Mouse (Mus musculus) v-Abl transformed pro-B cells (cell line): ENCODE data around the gene Clasp1.

ENCODE experiments used
- in situ Hi-C, 2 experiments: fragments of 400-800 bp; cut with MboI; formaldehyde crosslinking; loops; one replicate each; pipeline ENCODE4 v1.15.1; 2025; ENCODE audit not compliant: unreplicated experiment in 2 of 2

Gene Clasp1

DNA sequence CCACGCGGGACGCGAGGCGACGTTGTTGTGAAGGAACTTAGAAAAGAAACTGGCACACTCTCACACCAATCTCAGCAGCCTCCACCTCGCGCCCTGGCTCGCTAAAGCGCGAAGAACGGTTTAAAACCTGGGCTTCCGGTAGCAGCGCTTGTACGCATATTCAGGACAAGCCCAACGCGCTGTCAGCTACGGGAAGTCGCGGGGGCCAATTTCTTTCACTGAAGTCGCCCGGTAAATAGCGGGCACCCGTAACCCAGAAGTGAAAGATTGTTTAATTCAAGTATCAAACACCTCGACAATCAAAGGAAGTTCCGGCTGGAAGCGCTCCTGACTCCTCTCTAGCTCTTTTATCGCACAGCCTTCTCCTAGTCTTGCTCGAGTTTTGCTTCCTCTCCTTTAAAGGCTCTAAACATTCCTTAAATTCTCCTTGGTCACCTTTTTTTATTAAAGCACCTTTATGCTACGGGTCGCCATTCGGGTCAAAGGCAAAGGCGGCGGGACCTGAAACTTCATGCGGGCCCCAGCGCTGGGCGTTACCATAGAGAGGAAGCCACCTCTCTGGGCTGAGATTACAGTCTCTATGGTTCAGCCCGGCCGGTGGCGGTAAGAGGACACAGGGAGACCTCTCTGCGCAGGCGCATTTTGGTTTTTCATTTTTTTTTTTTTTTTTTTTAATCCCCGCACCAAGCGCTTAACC lies at the start of gene Clasp1:
Gene Clasp1 (plus strand): TSS at position 302 of the 697 bp plus-strand sequence.
- in situ Hi-C loops = no loop called here

DNA sequence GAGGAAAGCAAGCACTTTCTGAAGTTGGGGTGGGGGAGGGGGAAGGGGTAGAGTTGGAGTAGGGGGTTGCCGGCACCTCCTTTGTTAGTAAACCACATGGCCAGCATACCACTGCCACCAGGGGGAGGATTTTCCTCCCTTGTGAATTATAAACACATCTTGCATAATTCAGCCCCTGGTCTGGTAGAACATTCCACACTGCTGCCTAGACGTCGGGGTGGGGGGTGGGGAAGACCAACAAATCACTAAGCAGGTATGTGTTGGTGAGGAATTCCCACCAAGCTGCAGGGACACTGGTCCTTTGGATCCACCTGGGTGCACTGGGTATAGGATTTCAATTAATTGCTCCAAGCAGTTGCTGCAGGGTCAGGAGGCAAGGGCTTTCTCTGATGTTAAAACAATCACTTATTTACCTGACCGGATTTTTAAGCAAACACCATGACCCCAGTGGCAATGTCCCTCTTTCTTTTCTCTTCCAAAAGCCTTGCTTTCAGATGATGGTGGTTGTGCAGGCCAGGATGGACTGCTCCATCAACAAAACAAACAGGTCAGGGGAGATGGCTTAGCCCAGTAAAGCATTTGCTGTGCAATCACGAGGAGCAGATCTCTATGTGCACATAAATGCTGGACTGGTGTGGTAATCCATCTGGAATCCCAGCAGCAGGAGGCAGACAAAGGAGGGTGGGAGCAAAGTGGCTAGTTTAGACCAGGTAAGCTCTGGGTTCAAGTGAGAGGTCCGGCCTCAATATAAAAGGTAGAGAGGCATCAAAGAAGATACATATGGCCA lies 45.0 kb upstream of the Clasp1 start:
- in situ Hi-C loops = loop anchor here (25.0 kb wide), 1 partner anchor 418 kb away; no protein-coding TSS in a partner anchor

DNA sequence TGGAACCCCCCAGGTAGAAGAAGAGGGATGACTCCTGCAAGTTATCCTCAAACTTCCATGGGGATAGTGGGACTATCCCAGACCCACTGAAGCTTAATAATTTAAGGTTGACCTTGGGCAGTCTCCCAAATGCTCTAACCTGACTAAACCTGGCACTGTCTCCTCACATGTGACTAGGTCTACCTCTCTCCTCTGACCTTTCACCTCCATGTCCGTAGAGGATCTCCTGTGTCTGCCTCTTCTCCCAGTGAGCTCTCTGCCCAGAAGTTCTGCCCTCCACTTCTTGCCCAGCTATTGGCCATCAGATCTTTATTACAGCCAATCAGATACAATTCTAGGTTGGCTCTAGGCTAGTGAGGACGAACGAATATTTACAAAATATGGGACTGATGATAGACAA lies 38.9 kb upstream of the Clasp1 start:
- in situ Hi-C loops = loop anchor here (25.0 kb wide), 1 partner anchor 412 kb away; no protein-coding TSS in a partner anchor

DNA sequence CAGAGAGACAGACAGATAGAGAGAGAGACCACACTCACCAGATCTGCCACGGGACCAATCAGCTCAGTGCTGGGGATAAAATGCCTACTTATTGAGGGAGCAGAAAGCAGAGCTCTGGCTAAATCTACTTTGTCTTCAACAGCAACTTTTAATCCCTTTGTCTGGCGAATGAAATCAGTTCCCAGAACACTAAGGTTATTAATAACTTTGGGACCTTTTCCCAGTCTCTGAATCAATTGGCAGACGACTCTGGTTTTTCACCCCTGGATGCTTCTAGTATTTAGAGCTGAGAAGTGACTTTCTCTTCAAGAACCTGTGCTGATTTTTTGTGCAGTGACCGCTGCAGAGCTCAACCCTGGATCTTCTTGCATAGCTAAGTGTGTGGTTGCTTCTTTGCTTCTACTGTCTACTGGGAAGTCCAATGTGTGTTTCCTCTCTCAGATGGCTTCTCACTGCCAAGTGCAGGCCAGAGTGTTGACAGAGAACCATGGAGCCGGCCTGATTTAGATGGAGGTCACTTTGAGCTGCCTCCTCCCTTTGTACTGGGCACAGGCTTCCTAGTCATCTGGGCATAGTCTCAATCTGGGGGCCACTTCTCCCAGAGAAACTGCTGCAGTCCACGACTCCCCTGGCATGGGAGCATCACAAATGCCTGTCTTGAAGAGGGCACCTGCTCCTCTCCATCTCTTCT lies 29.6 kb upstream of the Clasp1 start:
- in situ Hi-C loops = no loop called here

DNA sequence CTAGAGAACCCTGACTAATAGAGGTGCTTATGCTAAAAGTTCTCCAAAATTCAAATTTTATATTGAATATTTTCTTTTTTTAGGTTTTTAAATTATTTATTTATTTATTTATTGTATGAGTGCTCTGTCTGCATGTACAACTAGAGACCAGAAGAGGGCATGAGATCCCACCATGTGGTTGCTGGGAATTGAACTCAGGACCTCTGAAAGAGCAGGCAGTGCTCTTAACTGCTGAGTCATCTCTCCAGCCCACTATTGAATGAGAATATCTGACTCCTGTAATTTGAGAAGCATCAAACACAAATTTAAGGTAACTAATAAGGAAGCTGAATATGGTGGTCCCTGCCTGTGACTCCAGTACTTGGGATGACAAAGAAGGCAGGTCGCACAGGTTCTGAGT lies 20.9 kb upstream of the Clasp1 start:
- in situ Hi-C loops = loop anchor here in 1 of 2 experiments (5.0 kb wide), 1 partner anchor 94 kb away; no protein-coding TSS in a partner anchor

DNA sequence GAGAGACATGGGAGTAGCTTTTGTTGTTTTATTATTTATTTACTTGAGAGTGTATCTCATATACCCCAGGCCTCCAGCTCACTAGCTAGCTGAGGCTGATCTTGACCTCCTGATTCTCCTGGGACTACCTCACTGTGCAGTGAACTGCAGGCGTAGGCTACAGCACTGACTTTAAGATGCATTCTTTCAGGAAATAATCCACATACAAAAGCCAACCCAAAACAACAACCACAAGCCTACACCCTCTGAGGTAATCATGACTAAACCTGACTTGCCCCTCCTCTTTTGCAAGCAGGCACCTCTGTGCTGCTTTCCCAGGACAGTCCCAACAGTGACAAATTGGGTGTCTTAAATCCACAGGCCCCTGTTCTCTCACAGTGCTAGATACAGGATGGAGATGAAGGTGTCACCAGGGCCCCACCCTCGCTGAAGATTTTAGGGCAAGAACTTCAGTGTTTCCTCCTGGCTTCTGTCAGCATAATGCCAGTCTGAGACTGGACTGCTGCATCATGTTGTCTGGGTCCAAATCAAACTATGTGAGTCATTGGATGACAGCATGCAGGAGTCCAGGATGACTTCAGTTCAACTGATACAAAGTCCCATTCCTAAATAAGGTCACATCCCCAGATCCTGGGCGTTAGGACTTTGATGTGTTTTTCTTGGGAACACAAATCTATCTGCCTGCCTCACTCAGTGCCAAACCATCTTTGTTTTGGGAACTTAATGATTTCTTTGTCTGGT lies 20.0 kb upstream of the Clasp1 start:
- in situ Hi-C loops = loop anchor here in 1 of 2 experiments (5.0 kb wide), 1 partner anchor 93 kb away; no protein-coding TSS in a partner anchor

DNA sequence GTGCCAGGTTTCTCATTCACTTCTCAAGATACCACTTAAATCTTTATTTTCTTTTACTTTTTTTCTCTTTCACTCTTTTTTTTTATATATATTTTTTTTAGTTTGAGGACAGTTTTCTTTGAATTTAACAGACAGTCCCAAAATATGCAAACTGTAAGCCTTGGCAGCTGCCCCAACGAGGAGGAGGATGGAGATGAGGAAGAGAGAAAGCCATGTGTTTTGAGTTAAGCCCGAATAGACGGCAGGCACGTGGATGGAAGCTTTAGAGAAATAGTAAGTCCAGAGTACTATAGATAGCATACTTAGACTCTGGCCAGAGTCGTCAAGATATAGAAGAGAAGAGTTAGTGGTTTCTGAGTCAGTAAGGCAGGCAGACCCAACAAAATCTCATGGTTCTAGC lies 11.1 kb upstream of the Clasp1 start:
- in situ Hi-C loops = no loop called here

DNA sequence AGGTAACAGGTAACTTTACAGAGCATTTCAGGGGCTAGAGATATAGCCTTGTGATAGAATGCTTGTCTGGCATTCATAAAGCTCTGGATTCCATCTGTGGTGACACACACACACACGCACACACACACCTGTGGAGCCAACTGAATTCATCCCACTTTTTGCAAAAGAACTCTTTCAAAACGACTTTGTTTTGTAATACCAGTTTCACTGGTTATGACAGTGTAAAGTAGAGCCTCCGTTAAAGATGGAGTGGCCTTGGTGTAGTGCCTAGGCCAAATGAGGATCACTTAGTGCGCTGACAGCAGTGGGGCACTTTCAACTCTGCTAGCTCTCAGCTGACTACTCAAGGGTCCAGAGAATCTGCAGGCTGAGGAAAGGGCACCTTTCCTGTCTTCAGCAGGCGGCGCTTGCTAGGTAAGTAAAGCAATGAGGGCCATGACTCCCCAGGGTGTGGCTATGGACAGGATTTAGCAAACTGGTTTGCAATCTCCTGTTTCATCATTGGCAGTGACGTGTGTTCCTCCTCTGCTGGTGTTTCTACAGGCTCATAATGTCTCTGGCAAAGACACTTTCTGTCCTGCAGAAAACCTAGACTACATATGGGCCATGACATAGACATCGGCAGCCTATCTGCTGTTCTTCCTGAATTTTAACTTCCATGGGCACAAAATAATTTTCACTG lies 8.6 kb upstream of the Clasp1 start:
- in situ Hi-C loops = no loop called here

DNA sequence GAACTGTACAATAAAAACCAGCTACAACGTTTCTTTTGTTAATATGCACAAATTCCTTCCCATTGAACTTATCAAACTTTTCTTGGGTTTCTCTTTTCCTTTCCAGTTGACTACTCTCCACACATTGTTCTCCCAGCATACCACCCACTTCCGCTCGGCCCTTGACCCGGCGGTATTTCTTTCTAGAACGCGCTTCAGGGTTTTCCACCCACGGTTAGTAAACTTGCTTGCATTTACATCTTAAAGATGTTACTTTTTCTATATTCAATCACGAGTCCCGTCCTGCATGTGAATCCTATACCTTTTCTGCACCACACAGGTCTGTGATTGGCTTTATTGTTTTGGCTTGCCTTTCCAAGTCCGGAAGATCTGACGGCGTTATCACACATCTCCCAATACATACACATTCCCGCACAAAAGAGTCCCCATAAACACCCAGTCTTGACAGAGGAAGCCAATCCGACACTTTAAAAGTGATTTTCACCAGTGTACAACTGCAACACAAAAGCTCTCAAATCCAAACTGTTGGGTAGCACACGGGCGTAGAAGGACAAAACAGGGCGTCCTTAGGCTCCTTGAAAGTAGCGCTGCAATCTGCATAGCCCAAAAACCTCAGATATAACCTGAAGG lies 616 bp upstream of the Clasp1 start:
- in situ Hi-C loops = no loop called here

DNA sequence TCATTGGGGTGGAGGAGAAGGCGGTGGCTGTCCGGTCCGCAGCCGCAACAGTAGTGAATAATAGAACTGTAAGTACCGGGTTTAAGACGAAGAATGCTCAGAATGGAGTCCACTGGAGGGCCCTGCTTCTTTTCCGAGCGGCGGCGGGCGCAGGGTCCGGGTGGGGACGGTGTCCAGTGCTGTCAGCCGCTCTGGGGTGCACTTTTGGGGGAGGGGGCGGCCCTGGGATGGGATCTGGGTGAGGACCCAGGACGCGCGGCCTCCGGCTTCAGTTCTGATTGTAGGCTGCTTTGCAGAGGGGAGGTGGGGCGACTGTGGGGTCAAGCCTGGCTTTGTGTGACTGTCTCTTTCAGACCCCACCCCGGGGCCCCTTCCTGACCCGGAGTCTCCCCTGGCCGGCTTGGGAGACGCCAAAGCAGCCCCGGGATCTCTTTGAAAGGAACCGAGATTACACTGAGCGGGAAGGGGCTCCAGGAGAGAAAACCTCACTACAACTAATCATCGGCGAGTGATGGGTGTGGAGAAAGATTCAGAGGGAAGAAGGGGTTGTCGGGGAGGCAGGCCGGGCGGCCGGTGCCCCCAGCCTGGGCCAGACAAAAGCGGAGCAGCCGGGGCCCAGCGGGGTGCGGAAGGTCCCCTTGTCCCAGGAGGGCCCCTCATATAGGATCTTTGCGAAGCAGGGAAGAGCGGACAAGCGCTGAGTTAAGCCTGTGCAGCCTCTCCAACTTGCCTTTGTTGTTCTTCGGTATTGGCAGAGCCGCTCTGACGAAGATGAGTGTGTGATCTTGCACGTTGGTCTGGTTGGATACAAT lies 802 bp downstream of the Clasp1 start:
- in situ Hi-C loops = loop anchor here in 1 of 2 experiments (5.0 kb wide), 1 partner anchor 68 kb away; no protein-coding TSS in a partner anchor

DNA sequence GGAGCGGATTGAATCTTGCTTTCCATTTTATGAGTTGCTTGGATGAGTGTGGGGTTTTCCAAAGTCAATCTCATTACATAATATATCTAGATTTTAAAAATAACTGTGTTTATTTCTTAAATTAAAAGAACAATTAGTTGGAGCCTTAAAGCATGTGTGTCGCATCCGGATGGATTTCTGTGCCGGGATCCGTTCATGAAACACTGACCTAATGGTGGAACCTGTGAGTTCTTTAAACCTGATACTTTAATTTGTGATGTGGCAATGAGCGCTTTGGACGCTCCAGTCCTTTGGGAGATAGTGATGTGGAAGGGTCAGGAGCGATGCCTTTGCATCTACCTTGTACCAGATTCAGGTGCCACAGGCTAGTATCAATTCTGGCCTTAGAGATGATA lies 1.4 kb downstream of the Clasp1 start:
- in situ Hi-C loops = loop anchor here in 1 of 2 experiments (5.0 kb wide), 1 partner anchor 67 kb away; no protein-coding TSS in a partner anchor

DNA sequence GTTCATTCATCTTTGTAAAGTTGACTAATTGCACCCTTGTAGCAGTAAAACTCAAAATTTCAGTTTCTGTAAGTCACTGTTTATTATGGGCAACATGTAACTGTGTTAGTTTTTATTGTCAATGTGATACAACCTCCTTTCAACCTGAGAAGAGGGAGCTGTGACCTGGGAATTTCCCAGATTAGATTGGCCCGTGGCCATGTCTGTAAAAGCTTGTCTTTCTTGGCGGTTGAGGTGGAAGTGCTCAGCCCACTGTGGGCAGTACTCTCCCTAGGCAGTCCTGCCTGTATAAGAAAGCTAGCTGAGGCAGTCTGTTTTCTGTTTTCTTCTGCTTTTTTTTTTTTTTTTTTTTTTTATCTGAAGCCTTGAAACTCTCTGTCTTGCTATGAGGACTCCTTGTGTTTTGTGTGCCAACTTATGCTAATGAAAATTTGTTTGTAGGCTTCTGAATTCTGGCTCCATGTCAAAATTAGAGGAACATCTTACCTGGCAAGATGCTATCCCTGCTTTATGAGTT lies 2.1 kb downstream of the Clasp1 start:
- in situ Hi-C loops = loop anchor here in 1 of 2 experiments (5.0 kb wide), 1 partner anchor 66 kb away; no protein-coding TSS in a partner anchor

DNA sequence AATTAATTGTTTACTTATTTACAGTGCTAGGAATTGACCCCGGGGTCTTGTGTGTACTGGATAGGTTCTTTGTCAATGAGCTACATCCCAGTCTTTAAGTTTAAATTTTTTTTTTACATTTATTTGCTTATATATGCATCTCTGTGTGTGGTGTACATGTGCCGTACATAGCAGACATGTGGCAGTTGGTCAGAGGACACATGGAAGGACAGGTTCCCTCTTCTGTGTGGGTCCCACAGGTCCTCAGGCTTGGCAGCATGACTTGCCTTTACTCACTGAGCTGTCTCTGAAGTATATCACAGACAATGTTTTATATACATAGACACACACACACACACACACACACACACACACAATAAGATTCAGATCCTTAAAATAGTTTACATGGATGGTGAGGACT lies 3.4 kb downstream of the Clasp1 start:
- in situ Hi-C loops = loop anchor here in 1 of 2 experiments (5.0 kb wide), 1 partner anchor 65 kb away; no protein-coding TSS in a partner anchor

DNA sequence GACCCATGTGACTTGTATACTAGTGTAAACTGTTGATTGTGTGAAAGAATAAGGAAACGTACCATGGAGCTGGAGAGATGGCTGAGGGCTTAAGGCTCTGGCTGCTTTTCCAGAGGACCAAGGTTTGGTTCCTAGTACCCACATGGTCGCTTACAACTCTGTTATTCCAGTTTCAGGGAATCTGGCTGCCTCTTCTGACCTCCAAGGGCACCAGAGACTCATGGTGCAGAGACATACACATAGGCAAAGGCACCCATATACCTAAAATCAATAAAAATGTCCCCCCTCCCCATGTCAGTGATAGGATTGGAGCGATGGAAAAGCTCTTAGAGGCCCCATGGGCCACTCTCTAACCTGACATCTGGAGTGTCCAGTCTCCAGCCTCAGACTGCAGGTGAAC lies 5.1 kb downstream of the Clasp1 start:
- in situ Hi-C loops = loop anchor here in 1 of 2 experiments (5.0 kb wide), 1 partner anchor 63 kb away; no protein-coding TSS in a partner anchor

DNA sequence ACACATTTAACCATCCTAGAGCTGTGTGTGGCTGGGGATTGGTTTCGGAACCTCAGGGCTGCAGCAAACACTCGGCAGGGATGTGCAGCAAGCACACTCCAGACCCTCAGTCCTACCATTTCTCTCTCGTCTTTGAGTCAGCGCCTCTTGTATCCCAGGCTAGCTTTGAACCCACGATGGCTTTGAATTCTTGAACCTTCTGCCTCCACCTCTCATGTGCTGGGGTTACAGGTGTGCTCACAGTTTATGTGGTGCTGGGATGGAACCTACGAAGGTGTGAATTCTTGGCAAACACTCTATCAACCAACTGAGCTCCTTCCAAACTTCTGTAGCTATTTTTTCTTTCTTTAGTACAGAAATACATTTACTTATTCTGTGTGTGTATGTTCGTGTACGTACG lies 9.0 kb downstream of the Clasp1 start:
- in situ Hi-C loops = no loop called here

DNA sequence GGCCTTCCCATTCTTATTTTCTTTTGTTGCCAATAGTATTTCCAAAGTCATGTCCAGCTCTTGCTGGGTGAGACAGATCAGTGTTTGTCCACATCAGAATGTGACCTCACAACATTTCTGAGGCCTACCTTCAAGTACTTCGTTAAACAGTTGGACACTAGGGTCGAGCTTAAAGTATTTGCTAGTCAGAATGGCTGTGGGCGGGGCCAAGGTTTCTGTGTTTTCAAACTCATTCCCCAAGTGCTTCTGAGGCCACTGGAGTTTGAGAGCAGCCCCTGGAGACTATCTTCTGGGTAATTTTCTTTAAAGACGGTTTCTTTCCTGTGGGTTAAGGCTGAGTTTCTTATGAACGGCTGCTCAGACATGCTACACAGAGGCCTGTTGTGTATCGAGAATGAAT lies 9.7 kb downstream of the Clasp1 start:
- in situ Hi-C loops = no loop called here

DNA sequence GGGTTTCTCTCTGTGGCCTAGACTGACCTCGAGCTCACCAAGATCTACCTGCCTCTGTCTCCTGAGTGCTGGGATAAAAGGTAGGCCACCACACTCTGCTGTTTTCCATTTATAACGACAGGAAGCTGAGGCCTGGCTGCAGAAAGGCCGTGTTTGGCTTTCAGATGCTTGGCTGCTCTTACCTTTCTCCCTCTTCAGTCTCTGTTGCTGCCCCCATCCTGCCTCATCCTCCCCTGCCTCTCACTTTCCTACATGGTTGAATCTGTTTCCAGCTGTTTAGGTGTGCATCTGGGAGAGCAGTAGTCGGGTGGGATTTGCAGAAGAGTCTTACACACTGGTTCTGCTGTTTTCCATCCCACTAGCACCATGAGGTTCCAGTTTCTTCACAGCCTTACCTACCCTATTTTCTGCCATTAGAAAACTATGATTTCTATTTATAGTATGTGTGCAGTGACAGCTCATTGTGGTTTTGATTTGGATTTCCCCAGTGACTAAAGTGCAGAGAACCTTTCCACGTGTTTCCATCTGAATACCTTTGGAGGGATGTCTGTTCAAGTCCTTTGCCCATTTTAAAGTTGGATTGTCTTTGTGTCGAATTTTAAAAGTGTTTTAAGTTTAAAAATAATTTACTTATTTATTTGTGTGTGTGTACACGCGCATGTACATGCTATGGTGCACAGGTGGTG lies 10.9 kb downstream of the Clasp1 start:
- in situ Hi-C loops = no loop called here
